Mouse (Mus musculus): ENCODE results near the gene 5730596B20Rik. TPM values are rescaled to one million over a fixed set of nuclear protein-coding genes. Genes with fewer than 3 reads are reported as not detected.

5730596B20Rik gene
- total RNA-seq (2015) (not detected in 2 replicates), total RNA-seq (2017) (not detected in 2 replicates)

DNA sequence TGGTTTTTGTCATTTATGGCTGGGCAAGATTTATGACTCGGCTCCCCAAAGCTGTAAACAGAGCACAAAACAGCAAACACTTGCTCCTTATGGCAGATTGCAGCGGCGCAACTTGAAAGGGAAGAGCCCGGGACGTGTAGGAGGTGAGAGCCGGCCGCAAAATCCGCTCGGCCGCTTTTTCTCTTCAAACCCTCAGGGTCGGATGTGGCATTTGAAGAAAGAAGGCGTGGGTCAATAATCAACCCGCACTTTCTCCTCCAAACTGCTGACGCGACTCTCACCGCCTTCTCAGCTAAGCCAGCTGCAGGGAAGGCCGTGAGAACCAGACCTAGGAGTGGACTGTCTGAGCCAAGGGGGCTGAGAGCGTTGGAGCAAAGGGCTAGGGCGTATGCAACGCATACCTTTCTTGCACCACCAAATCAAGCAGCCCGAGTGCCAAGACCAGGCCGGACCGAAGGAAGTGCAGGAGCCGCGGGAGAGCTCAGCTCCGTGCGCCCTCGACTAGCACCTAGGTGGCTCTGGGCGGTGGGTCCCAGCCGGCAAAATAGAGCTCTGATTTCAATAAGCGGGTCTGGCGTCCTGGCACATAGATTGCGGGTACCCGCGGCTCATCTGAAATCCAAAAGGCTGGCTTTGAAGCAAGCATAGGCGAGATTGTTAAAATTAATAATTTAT lies at the start of gene 5730596B20Rik:
Gene 5730596B20Rik, plus strand, starts transcription at position 438 of the 675 bp plus-strand sequence.
- no peak for ATAC-seq (ENCODE audit: poor library complexity, severe bottlenecking)

DNA sequence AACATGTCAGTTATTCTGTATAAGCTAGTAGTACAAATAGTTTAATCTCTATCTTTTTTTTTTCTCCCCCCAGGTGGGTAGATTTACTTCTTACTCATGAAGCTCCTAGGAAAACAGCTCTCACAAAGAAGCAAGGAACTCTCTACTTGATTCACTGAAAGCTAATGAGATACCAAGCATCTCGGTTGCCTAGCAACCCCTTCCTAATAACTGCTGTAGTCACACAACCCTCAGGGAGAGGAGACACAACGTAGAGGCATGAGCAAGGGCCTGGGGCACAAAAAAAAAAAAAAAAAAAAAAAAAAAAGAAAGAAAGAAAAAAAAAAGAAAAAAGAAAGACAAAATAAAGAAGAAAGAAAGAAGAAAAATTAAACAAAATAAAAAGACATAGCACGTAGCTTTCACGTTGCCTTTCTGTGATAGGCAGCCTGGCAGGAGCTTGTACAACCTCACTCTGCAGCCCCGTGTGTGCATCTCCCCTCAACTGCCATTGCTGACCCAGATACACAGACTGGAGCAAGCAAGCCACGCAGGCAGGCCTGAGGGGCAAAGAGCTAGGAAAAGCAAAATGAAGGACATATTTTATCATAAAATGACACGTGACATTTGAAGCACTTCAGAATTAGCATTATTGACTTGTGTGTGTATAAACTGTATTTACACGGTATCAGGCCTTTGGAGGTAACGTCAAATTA lies 39.3 kb upstream of the 5730596B20Rik start:
- ATAC-seq (ENCODE audit: poor library complexity, severe bottlenecking), result no peak

DNA sequence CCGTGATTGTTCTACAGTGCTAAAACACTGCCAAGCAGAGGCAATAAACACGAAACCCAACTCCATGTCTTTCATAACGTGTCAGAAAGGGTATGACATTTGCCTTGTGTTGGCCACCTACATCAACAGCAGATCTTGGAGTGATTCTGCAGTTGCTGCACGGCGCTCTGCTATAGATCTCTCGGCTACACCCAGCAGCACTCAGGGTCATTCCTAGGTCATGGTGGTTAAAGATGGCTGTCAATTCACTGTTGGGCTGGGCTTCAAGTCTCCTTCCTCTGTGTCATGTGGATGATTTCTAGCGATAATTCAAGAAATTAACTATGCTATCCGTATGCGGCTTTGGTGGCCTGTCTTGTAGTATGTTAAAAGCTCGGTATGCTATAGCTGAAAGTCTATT lies 38.7 kb upstream of the 5730596B20Rik start:
- ATAC-seq (ENCODE audit: poor library complexity, severe bottlenecking), result no peak

DNA sequence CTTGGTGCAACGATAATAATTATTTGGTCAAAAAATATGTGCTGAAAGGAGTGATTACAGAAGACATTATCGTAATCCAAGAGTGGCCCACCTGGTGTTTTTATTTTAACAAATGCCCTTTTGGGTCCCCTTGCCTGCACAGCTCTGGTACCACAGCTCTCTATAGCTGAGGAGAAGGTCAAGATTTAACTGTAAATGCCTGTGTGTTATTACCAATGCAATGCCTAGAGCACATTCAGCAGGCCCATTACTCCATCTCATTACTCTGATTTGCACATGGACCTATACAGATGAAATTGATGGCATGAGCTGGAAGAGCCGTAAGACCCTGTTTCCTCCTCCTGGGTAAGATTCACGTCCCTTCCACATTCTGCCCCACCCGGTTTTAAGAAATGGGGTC lies 38.2 kb upstream of the 5730596B20Rik start:
- no peak for ATAC-seq (ENCODE audit: poor library complexity, severe bottlenecking)

DNA sequence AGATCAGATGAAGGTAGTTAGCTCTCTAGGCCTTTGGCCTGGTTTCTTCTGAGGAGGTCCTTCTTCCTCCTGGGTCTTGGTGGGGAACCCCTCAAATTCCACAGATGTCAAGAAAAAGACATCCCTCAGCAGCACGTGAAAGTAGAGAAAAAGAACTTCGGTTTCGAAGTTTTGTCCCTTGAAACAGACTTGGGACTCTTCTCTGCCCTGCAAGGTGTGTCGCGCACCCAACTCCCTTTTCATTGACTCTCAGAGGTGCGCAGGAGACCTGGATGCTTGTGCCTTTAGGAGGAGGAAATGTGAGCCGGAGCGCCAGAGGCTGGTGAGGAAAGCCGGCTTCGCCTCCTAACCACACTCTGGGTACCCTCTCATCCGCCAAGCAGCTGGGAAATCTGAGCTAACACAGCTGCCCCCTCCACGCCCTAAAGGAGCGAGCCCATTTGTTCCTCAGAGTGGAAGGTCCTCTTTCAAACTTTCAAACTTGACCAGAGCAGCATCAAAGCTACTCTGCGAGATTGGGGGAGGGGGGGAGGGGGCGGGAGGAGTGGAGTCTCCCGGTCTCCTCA lies 26.8 kb upstream of the 5730596B20Rik start:
- ATAC-seq (ENCODE audit: poor library complexity, severe bottlenecking), result no peak

DNA sequence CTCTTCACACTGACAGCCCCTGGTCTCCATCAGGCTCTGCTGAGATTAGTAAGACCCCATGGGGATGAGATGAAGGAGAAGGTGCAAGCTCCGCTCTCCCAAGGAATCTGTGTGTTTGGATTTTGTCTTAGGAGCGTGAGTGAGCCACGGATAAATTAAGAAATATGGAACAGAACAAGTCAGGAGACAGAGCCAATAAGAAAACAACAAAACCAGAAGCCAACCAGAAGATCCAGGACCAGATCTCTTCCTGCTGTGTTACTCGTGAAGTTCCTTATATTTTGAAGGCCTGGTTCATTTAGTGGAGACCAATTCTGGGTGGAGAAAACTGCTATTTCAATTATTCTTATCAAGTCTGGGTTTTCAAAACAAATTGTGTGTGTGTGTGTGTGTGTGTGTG lies 25.7 kb upstream of the 5730596B20Rik start:
- no peak for ATAC-seq (ENCODE audit: poor library complexity, severe bottlenecking)

DNA sequence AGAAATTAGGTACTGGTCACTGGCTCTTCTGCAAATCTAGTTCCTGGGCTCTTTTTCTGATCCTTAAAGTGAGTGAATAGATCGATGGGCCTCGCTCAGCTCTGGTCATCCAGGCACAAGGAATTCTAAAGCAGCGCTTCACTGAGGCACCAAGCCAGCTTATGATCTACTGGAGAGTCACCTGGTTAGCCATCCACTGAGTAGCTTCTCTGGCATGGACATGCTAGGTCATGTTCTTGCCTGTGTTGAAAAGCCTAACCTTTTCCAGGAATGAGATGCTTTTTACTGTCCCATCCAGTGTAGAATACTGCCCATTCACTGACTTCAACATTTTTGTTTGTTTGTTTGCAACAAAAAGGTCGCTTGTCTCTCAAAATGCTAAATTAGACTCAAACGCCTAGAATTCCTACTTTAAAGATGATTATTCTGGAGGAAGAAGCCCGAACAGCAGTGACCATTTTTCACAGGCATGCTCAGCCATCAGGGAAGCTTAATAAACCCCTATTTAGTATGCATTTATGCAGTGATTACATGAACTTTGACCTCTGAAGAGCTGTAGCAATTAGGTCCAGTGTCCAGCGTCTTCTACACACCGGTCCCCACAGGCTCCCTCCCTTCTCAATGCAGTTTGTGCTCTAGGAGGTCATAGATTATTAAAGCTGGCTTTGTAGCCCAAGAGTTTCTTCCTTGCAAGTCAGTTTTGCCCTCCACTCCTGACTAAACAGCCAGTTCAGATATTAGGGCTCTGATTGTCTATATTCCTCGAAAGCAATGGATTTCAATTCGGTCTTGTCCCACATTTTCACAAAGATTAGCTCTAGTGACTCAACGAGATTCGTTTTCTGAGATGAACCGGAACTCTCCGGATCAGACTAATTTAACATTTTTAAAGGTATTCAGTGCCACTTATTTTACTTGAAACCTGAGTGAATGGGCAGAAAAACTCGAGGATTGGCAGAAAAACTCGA lies 24.8 kb upstream of the 5730596B20Rik start:
- no peak for ATAC-seq (ENCODE audit: poor library complexity, severe bottlenecking)

DNA sequence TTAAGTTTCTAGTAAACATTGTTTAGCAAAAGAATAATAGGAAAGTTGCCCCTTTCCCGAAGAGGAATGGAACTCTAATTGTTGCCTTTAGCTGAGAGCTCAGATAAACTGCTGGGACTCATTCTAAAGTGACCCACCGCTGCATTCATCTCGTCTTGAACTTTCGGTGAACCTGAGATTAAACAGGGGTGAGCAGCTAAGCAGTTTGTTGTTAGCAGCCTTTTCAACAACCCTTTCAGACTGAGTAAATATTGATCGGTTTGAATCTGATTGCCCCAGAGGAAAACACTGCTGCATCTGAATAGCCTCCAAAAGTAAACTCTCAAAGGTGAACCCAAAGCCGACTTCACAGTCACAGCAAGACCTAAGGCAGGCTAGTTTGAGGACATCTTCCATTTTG lies 24.0 kb upstream of the 5730596B20Rik start:
- ATAC-seq (ENCODE audit: poor library complexity, severe bottlenecking), result no peak

DNA sequence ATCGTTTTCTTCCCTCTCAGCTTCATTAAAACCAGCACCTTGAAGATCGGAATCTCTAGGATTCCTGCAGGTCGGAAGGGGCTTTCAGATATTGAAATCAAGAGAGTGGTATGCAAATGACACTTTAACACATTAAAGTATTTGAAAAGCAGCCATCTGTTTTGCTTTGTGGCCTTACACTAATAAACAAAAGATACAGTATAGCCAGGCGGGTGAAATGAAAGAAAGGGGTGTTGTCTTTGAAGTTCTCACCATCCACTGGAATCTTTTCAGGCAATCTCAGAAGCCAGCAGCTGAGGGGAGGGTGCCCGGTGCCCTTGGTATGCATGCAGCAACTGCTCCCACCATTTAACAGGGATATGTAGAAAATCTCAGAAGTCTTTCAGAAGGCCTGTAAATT lies 23.3 kb upstream of the 5730596B20Rik start:
- no peak for ATAC-seq (ENCODE audit: poor library complexity, severe bottlenecking)

DNA sequence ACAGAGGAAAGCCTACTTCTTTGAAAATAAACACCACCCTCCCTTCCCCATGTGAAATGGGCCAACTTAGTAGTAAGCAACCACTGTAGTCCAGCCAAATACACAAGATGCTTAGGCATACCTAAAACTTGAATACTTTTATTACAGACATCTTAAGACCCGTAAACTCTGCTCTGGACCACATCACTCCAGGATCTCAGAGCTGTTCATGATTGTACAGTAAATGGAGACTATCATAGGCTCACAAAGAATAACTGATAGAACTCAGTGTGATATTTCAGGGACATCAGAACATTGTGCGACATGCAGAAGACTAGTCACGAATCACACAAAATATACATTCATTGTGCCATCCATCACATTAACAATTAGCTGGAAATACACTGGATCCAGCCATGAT lies 21.8 kb upstream of the 5730596B20Rik start:
- ATAC-seq (ENCODE audit: poor library complexity, severe bottlenecking), result no peak

DNA sequence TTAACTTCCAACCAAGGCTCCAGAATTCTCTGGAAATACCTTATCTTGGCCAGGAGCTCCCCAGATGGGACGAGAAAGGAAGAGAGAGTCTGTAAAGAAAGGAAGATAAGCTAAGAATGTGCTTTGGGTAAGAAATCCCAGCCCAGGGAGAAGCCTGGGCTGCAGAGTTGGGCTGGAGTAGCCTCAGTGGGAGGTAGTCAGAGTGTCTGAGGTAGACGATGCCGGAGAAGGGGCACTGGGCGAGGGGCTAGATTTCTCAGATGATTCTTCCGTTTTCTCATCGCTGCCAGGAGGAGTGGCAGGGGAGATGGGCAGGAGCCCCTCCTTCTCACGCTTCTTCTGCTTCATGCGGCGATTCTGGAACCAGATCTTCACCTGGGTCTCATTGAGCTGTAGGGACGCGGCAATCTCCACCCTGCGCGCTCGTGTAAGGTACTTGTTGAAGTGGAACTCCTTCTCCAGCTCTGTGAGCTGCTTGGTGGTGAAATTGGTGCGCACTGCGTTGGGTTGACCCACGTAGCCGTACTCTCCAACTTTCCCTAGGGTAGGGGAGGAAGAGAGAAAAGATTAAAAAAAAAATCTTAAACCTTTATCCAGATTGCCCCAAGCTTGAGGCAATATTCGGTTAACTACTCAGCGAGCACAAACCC lies 20.6 kb upstream of the 5730596B20Rik start:
- ATAC-seq (ENCODE audit: poor library complexity, severe bottlenecking), result no peak

DNA sequence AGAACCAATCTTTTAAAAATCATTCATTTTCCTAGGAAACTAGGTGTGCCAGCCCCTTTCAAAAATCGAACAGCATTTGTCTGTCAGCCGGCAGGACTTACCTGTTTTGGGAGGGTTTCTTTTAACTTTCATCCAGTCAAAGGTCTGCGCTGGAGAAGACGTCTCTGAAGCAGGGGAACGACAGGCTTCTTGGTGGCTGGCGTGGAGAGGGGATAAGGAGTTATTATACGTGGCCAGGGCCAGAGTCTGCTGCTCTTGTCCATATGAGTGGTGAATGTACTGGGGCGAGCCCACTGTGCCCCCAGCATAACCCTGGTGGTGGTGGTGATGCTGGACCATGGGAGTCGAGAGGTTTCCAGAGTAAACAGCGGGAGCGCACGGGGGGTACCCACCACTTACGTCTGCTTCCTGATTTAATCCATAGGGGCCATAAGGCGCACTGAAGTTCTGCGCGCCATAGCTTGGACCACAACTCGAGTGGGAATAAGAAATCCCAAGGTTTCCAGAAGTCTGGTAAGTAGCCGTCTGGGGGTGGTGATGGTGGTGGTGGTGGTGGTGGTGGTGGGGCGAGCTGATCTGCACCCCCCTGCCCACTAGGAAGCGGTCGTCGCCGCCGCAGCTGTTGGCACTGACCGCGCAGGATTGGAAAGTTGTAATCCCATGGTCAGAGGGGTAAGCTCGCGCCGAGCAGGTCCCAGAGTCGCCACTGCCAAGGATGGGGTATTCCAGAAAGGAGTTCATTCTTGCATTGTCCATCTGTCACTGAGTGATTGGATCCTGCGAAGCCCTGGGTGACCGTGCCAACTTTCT lies 19.6 kb upstream of the 5730596B20Rik start:
- 0 out of 2 replicates have a peak, but pooled peaks have one; percentile 5 for ATAC-seq (ENCODE audit: poor library complexity, severe bottlenecking)

DNA sequence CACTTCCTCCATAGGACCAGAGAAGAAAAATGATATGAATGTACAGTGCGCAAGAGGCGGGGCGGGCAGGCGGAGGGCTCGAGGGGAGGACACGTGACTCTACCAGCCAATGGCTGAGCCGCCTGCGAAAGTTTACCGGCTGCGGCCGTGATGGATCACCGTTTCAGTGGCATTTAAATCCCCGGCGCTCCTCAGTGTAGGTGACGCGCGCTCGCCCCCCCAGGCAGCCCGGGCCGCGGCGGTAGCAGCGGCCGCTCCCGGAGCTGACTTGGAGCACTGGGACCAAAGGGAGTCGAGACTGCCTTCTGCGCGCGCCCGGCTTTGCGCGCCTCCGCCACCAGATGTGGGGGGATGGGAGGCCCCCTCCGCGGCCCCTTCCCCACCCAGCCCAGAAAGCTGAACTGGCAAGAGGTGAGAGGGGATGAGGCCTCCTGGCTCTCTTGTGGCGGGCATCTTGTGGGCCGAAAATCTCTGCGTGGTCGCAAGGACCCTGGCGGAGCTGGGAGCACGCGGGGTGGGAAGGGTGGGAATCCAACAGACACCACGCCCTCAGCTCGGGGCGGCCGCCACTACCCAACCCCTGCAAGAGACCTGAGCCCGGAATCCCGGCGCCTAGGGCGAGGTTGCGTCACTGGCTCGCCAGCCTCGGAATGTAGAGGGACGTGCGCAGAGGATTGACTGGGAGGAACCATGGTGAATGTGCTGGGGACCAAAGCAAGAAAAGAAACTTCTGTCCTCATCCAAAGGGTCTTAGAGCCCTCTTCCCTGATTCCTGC lies 18.8 kb upstream of the 5730596B20Rik start, which contains the start of gene Hoxa1:
Gene Hoxa1, minus strand, starts transcription at position 42 of the 776 bp plus-strand sequence.
- ATAC-seq (ENCODE audit: poor library complexity, severe bottlenecking), result peak; percentile 93

DNA sequence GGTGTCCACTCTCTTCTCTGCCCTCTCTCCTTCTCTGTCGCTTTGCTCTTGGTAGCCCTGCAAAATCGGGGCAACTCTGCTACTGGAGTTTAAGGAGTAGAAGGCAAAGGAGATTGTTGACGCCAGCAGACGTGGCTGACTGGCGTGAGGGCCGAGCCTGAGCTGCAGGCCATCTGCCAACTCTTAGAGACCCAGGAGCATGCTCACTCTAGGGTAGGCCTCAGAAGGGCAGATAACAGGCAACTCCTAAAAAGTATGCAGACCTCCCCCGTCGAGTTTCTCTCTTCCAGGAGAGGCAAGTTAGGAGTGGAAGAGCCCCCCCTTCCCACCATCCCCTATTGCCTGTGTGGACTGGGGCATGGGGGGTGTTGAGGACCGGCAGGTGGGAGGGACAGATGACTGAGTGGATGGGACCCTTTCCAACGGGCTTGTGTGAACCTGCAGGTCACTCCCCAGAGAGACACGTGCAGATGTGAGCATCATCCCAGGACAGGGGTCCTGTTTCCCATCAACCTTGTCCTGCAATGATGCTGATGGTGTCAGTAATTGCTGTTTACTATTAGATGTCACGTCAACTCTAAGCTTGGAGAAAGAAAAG lies 18.0 kb upstream of the 5730596B20Rik start:
- ATAC-seq (ENCODE audit: poor library complexity, severe bottlenecking), result no peak

DNA sequence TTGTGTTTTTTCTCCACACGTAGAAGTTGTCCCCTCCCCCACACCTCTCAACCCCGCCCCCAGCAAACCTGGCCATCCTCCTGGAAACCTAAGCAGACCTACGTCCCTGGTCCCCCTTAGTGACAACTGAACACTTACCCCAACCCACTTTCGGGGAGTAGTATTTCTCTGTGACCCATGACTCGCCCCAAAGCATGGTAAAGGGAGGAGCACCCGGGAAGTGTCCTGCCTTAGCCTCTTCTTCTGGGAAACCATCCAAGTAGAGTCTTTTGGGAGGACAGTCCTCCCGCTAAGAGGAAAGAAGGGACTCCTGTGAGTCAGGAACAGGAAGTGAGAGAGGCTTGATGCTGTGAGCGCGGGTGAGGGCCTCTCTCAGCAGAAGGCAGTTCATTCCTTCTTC lies 17.3 kb upstream of the 5730596B20Rik start:
- ATAC-seq (ENCODE audit: poor library complexity, severe bottlenecking), result peak; percentile 48

DNA sequence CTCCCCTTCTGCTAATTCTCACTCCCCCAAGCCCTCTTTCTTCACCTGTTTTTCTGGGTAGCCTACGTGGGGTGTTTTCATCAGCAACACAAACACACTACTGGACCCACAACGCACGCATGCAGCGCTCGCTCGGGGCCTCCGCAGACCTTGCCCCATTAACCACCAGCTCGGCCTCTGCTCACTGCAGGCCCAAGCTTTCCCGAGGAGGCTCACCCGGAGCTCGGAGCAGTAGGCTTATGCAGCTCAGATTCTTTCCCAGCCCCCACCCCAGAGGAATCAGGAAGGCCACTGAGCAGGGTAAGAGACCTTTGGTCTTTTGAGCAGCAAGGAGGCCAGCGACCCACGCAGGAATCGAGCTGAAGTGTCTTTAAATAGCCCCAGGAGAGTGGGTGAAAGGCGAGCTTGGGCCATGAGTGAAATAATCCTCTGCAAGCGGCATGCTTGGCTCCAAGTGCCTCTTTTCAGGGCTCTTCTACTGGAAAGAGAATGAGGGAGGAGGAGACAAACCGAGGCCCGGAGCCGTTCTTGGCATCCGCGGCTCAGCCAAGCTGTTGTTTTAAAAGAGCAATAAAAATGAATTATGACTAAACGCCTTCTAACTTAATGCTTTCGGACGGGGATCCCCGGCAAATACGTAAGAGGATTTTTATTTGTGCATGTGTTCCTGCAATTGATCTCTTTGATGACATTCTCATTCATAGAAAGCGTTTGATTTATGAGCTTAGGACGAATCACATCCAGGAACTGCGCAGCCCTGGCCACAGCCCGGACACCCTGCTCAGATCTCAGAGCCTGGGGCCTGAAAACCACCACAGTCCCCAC lies 16.6 kb upstream of the 5730596B20Rik start:
- no peak for ATAC-seq (ENCODE audit: poor library complexity, severe bottlenecking)

DNA sequence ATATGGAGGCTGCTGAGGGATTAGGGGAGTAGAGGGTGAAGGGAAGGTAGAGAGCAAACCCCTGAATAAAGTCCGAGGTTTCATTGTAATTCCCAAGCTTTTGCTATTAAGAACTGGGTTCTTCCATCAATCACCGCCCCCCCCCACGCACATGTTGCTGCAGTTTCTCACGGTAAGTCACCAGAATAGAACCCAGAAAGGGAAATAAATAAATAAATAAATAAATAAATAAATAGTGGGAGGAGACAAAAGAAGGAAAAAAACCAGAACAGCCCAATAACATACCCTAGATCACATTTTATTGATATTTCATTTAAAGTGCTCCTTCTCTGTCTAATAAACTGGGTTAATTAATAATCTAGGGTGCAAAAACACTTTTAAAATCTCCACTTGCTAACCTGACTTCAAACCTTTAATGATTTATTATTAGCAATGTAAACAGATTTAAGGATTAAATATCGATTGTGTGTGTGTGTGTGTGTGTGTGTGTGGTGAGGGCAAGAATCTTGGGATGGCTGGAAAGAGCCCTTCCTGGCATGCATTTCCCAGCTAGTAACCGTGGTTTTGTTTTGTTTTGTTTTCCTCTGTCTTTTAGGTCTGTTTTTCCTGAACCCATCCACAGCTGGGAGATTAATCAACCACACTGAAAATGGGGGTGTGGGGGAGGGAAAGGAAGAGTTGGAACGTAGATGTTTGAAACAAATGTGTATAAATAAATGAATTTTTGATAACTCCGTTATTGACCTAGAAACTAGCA lies 15.8 kb upstream of the 5730596B20Rik start:
- no peak for ATAC-seq (ENCODE audit: poor library complexity, severe bottlenecking)

Measured in megakaryocyte, adult 5-6 weeks (primary cell).